Mouse (Mus musculus) lung, adult 18-20 months (tissue): ENCODE measurements around the gene Pigr.

ENCODE experiments used
- DNase-seq, 2 experiments: peaks; one replicate each; pipeline ENCODE4 v3.0.0; 2022; ENCODE audit warnings: mixed read lengths in 2 of 2

Pigr gene

DNA sequence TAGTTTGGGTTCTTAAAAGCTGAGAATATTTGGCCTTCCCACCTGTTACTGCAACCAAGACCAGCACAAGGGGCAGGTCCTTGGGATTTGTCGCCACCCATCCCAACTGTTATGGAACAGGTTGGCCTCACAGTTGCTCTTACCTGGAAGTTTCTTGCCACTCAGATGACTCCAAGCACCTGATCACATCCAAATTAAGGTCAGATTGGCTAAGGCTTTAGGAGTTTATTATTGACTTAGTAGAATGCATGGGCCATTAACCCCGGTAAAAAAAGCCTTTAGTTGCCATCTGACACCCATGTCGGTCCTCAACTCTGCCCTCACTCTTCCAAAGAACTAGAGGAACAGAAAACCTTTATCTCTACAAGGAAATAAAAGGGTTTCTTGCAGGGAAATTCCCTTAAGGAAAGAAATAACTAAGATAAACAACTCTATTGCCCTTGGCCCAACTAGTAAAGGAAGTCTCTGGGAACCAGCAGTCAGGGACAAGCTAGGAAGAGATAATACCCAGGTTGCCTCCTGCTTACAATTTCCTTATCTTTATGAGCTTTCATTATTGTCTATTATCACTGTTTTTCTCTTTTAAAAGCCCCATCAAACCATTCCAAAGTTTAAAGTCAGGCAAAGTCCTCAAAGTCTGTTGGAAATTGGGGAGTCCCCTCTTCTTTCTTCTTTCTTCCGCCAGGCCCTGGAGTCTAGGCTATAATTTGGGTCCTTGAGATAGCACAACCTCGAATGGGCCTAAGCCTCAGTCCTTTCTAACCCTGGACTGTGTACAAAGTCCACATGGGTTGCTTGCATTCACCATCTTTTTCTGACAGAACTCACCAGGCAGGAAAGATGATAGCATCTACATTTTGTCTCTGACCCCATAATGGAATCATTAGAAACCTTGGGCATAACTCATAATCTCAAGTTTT, 6.0 kb downstream of the Pigr start:
- DNase-seq, result no peak

DNA sequence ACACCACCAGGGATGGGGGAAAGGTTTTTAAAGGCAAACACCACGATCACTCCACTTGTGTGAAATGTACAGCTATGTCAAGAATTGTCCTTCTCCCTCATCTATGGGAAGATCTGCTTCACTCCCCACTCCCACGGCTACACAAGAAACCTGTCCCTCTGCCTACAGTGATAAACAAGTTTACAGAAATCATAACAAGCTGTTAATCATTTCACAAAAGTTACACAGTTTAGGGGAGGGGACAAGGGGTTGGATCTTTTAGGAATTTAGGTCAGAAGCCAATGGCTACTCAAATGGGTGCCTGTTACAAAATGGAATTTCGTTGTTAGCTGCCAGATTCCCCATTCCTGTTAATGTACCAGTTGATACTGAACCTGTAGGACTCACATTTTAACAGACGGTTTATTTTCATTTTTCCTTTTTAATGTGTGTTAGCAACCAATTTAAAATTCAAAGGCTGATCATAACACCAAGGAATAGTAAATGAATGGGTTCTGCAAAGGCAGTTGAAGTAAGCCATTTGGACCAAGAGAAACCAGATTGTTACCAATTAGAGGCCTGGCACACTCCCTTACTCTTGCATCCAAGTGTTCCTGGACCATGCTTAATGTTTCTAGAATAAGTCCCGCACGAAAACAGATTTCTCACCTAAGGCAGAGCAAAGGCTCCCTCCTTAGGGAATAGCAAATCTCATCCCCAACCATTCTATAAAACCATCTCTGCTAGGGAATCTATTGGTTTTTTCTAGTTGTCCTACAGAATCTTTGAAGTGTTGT, 8.9 kb downstream of the Pigr start:
- DNase-seq, result no peak

DNA sequence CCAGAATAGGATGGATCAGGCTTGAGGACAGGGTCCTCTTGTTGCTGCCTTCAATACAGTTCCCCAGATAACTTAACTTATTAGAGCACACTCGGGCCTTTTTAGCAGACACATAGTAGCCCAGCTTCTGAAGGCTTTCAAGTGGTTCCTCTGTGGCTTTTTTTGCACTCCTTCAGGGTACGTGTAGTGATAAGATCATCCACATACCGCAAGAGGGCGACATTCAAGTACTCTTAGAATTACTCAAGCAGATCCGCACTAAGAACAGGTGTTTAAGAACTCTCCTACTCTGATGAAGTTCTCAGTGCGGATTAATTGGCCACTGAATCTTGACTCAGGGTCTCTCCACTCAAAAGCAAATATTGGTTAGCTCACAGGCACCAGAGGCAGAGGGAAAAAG, 11.8 kb downstream of the Pigr start:
- DNase-seq, result peak; percentile 23 to 47

DNA sequence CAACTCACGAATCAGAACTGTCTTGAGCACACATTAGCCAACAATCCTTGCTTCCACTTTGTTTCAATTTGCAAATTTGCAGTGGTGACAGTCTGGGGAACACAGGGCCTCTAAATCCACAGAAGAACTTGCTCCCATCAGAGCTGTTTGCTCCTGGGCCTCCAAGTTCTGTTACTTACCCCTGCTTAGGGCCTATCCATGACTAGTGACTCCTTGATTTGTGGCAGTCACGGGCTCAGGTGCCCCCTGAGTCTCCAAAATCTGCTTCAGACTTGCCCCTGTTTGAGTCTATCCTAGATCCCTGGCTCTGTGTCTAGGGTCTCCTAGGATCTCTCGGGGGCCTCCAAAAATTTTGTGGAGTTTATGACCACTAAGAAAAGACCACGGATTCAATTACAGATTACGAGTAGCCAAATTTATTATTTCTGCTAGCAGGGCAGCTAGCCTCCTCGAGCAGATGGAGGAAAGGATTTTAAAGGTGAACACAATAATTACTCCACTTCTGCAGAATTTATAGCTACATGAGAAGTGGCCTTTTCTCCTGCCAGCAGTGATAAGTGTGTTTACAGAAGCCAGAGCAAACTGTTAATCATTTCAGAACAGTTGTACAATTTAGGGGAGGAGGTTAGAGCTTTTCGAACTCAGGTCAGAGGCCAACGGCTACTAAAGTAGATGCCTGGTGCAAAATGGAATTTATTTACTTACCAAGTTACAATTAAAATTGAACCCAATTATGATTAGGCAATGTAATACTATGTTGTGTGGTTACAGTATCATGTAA, 14.3 kb downstream of the Pigr start:
- no peak for DNase-seq

GRCm38 (mm10) chr1:130841621-130842020, 15.1 kb downstream of the Pigr start:
- DNase-seq, result no peak

DNA sequence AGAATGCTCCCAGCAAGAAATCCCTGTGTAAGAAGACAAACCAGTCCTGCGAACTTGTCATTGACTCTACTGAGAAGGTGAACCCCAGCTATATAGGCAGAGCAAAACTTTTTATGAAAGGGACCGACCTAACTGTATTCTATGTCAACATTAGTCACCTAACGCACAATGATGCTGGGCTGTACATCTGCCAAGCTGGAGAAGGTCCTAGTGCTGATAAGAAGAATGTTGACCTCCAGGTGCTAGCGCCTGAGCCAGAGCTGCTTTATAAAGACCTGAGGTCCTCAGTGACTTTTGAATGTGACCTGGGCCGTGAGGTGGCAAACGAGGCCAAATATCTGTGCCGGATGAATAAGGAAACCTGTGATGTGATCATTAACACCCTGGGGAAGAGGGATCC, 18.0 kb downstream of the Pigr start:
- DNase-seq, result no peak

DNA sequence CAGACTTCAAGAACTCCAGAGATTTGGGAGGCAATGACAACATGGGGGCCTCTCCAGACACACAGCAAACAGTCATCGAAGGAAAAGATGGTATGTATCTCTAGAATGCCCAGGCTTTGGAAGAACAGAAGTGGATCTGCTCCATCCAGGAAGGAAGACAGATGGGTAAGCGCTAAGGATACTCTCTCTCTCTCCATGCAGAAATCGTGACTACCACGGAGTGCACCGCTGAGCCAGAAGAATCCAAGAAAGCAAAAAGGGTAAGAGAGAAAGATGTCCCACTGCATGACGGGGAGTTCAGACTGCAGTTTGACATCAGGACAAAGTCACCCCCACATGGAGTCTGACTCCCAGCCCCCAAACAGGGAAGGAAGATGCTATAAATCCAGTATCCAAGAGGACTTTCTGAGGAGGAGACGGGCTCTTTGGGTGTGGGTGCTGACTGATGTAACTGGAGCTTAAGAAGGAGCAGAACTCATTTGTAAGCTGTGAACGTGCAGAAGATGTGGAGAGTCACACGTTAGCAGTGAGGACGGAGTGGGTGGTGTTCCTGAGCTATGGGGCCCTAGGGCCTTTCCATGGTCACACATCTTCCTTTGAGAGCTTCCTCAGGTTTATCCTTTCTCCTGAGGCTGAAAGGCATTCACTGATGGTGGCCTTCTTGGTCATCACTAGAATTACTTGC, 23.2 kb downstream of the Pigr start:
- no peak for DNase-seq

DNA sequence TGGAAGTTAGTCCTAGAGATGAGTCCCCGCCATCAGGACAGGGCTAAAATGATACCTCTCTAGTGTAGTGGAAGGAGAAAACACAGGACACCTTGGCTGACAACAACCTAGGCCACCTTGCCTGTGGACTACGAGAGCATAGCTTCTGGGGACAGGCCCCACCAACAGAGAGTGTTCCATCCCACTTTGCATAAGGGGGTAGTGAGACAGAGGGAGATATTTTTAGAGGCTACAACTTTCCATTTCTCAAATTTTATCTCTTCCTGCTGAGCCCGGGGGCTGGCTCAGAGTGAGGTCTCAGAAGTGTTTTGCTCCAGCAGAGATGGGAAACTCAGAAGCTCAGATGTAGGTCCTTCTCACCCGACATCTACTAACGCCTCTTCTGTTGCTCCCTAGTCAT, 23.9 kb downstream of the Pigr start:
- no peak for DNase-seq

- no peak for DNase-seq
Measured at GRCm38 (mm10) chr1:130854819-130855218, 28.3 kb downstream of the Pigr start.

DNA sequence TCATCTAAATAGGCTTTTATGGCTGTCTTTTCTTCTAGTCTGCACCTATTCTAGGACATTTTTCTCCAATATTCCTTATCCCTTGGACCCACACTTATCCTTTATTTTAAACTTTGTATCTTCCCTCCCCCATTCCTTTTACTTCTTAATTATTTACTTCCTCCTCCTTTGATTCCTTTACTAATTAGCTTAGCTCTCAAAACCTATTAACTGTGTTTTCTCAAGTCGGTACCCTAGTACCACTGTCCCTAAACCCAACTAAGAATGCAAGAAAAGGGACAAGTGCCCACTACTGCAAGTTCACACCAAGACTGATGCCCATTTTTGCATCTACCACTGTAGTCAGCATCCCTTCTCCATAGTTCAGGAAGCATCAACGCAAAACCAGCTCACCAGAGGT, 29.2 kb downstream of the Pigr start:
- no peak for DNase-seq

DNA sequence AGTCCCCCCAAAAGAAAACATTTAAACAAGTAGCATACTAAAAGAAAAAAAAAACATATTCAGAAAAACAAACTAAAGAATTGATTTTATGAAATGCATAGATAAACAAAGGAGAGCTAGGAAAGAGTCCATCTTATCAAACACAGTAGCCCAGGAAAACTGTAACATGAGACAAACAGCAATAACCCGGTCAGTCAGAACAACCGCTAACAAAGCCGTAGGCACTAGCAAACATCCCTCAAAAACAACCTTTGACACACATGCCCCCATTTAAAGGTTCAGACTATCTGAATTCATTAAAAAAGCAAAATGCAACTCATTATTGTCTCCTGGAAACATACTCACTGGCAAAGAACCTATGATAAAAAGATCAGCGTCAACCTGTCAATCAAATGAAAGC, 31.0 kb downstream of the Pigr start:
- no peak for DNase-seq

GRCm38 (mm10) chr1:130864238-130864637, 37.8 kb downstream of the Pigr start:
- DNase-seq, result peak; percentile 10 to 15

- no peak for DNase-seq
Measured at GRCm38 (mm10) chr1:130864741-130865140, 38.3 kb downstream of the Pigr start.

- DNase-seq, result no peak
Measured at GRCm38 (mm10) chr1:130865541-130866221, 39.2 kb downstream of the Pigr start, which contains the start of gene Fcmr. Fcmr (plus strand) TSS chr1:130865669.

- DNase-seq, result no peak
Measured at GRCm38 (mm10) chr1:130872912-130873311, 46.4 kb downstream of the Pigr start.

DNA sequence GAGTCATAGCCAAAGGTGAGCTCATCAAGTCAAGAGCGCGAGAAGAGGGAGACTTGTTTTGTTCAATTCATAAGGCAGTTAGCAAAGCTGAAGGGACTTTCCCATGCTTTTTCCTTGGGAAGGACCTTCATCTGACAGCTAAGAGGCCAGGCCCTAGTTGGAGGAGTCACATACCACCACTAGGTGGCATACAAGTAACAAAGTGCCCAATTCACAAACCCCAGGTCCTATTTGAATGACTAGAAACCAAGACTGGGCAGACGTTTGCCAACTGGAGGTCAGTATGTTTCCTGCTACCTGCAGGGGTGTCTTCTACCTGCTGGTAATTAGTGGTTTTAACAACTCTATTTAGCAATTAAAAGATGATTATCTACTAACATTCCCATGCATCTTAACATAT, 48.7 kb downstream of the Pigr start:
- DNase-seq, result peak; percentile 9 to 33

DNA sequence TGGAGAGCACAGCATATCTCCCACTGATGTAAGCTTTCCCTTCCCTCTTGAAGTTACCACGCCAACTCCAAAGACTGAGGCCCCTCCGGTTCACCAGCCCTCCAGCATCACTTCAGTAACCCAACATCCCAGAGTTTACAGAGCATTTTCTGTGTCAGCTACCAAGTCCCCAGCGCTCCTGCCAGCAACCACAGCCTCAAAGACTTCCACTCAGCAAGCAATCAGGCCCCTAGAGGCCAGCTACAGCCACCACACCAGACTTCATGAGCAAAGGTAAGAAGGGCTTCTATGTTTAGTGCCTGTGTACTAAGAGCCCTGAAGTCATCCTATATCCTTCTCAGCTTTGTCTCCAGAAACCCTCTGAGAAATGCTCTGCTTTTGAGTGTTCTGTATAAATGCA, 49.4 kb downstream of the Pigr start:
- no peak for DNase-seq

DNA sequence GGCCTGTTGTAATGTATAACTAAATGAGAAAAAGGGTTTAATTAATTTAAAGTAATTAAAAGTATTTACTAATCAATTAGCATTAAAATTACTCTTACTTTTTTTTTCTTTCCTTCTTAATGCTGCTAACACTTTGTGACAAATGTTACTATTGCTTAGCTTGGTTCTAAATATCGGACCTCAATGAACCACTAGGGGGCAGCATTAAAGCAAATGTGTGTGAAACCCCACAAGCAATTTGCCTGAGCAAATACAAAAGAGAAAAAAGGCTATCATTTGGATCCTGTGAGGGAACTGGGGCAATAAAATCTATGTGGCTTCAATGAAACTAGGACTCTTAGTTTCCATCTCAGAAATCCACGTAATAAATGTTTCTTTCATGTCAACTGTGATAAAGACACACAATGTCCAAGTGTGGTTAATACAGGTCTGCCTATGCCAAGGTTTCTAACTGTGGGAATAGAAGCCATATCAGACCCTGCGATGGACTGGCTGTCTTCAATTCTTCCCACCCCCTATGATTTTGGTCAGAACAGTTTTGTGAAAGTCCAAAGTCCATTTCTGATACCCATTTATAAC, 50.5 kb downstream of the Pigr start:
- DNase-seq, result peak in 1 of 2 experiments; percentile 42

- DNase-seq, result peak; percentile 8 to 24
Measured at GRCm38 (mm10) chr1:130877889-130878614, 51.6 kb downstream of the Pigr start.

GRCm38 (mm10) chr1:130879927-130880326, 53.4 kb downstream of the Pigr start:
- DNase-seq, result no peak

DNA sequence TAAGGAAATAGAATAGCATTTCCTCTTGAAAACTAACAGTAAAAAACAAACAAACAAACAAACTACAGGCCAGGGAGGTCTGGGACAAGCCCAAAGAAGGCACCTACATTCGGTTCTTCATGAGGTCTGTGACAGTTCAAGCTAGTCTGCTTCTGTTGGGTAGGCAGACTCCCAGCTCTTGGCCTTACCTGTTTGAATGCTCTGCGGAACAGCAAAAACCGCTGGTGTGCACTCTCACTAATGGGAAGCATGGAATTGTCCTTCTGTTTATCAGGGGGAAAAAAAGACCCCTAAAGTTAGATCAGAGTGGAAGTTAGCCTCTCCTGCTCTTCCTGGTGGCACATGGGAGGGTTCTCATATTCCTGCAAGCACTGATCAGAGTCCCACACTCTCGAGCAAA, 56.7 kb downstream of the Pigr start:
- no peak for DNase-seq
